Mouse (Mus musculus): ENCODE data around the gene Asic1.

- TF ChIP-seq CTCF (IDR thresholded peaks at IDR 0.05; ENCODE audit: low read depth) (no peak), EP300 (optimal IDR thresholded peaks at IDR 0.05) (no peak)
These were observed 53.5 kb downstream of the Asic1 start for GRCm38 (mm10) chr15:99723515-99724291.
